Mouse (Mus musculus): ENCODE data around the gene Lrp5.

- TF ChIP-seq CTCF (IDR thresholded peaks at IDR 0.05; ENCODE audit: low read depth) = no peak
- TF ChIP-seq EP300 (optimal IDR thresholded peaks at IDR 0.05) = no peak
Measured at GRCm38 (mm10) chr19:3554785-3555184, 131.6 kb downstream of the Lrp5 start.
